Mouse (Mus musculus) hematopoietic multipotent progenitor cell, adult 10-12 weeks (in vitro differentiated cells): ENCODE measurements around the gene Pten. TPM values are rescaled to one million over a fixed set of nuclear protein-coding genes. Genes with fewer than 3 reads are reported as not detected.

ENCODE experiments used
- polyA plus RNA-seq: library from polyadenylated mRNA; stranded (reverse); fragments of >175 nt; gene quantifications from 2 replicates; pipeline ENCODE4 v1.2.3, GENCODE M21; 2012; ENCODE audit warnings: low replicate concordance

Gene Pten
- polyA plus RNA-seq, result 61.8 and 133 TPM in 2 replicates

GRCm38 (mm10) chr19:32756900-32757725 is at the start of gene Pten:
Gene Pten (plus strand): TSS chr19:32757497.

GRCm38 (mm10) chr19:32739686-32740085 is 17.6 kb upstream of the Pten start, which contains the start of gene Atad1:
Gene Atad1 (minus strand): TSS chr19:32739786.

Other genes starting within 250 kb of the Pten start
- 0.26 and 0.56 TPM in 2 replicates for gene Papss2, start 161.7 kb upstream of the Pten start, polyA plus RNA-seq
- gene Atad1, start 17.7 kb upstream of the Pten start, polyA plus RNA-seq, result 1.1 and 4.1 TPM in 2 replicates